Mouse (Mus musculus) C2C12 (cell line): ENCODE results near the gene Cd3eap. TPM values are rescaled to one million over a fixed set of nuclear protein-coding genes. Genes with fewer than 3 reads are reported as not detected.

Experiments
- H3K27me3 ChIP-seq: one replicate; pipeline ENCODE4 v1.6.1; 2011; ENCODE audit not compliant: control insufficient read depth, insufficient read depth, insufficient read length
- H3K36me3 ChIP-seq: one replicate; pipeline ENCODE4 v1.6.1; 2011; ENCODE audit not compliant: control insufficient read depth, insufficient read depth
- H3K4me3 ChIP-seq: one replicate; pipeline ENCODE4 v1.5.1; 2011; ENCODE audit warnings: mild to moderate bottlenecking, control low read depth; ENCODE audit not compliant: poor library complexity, insufficient read depth, severe bottlenecking
- H3K79me2 ChIP-seq: one replicate; pipeline ENCODE4 v1.6.1; 2011; ENCODE audit not compliant: control insufficient read depth, insufficient read depth
- H3K79me3 ChIP-seq: one replicate; pipeline ENCODE4 v1.6.1; 2011; ENCODE audit warnings: low read depth, control low read depth
- H3ac ChIP-seq: one replicate; pipeline ENCODE3; 2011; ENCODE audit warnings: low read depth; ENCODE audit not compliant: control insufficient read depth, insufficient read length
- CEBPB ChIP-seq: IDR thresholded peaks from one replicate; pipeline ENCODE4 v1.6.1; 2011; ENCODE audit warnings: low read depth, mild to moderate bottlenecking, control low read depth, moderate library complexity
- CTCF ChIP-seq: IDR thresholded peaks from one replicate; pipeline ENCODE4 v1.5.1; 2011; ENCODE audit not compliant: control insufficient read depth, insufficient read depth, insufficient read length
- FOSL1 ChIP-seq: IDR thresholded peaks from one replicate; pipeline ENCODE4 v1.8.0; 2011; ENCODE audit warnings: mild to moderate bottlenecking, low read length; ENCODE audit not compliant: poor library complexity, insufficient read depth, severe bottlenecking
- MAX ChIP-seq: IDR thresholded peaks from one replicate; pipeline ENCODE4 v1.6.1; 2011; ENCODE audit warnings: mild to moderate bottlenecking, control low read depth
- MYOD1 ChIP-seq: IDR thresholded peaks from one replicate; pipeline ENCODE4 v1.6.1; 2011; ENCODE audit warnings: low read depth; ENCODE audit not compliant: control insufficient read depth, insufficient read length
- MYOG ChIP-seq: IDR thresholded peaks from one replicate; pipeline ENCODE4 v1.6.1; 2011; ENCODE audit not compliant: control insufficient read depth, insufficient read length; ENCODE audit errors: extremely low read depth
- USF1 ChIP-seq: IDR thresholded peaks from one replicate; pipeline ENCODE4 v1.6.1; 2011; ENCODE audit warnings: low read depth, mild to moderate bottlenecking, control low read depth, moderate library complexity
- polyA plus RNA-seq: library from polyadenylated mRNA; unstranded; fragments of >200 nt; fragmentation: generic; extraction: Trizol; gene quantifications from one replicate; pipeline ENCODE4 v1.2.1, GENCODE M21; 2012; ENCODE audit warnings: missing spikeins

Gene Cd3eap
- polyA plus RNA-seq, 1 experiment, result 25.6 TPM

DNA sequence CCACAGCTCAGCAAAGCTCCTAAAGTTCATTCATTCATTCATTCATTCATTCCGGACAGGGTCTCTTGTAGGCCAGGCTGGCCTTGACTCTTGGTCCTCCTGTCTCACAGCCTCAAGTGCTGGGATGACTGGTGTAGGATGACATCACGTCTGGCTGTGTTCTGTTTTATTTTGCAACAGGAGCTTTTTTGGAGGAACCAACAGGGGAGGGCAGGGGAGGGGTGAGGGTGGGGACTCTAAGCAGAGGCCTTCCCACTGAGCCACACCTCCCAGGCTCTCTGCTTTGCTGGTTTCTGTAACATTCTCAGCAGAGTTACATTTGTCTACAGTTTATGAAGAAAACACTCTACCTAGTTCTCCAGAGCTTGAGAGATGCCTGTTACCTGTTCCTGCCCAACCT is 21.2 kb downstream of the Cd3eap start:
- TF ChIP-seq MYOD1 (no peak), MAX (no peak), USF1 (no peak), CEBPB (no peak), FOSL1 (no peak), MYOG (no peak), CTCF (no peak)
- H3K79me3 ChIP-seq, result peaks cover 2% of the 10 kb centered on the region

GRCm38 (mm10) chr7:19337122-19337521 is 22.2 kb downstream of the Cd3eap start:
- H3K79me3 ChIP-seq, result peaks cover 2% of the 10 kb centered on the region
- no peak overlapping the region for H3K4me3 ChIP-seq
- TF ChIP-seq MYOG, result no peak
- TF ChIP-seq MYOD1, result no peak
- no peak for TF ChIP-seq CTCF
- TF ChIP-seq USF1, result no peak
- TF ChIP-seq FOSL1, result no peak
- TF ChIP-seq CEBPB, result no peak
- TF ChIP-seq MAX, result no peak
- no peak overlapping the region for H3ac ChIP-seq
- no peaks in the 10 kb centered on the region for H3K27me3 ChIP-seq
- peaks cover 25% of the 10 kb centered on the region for H3K79me2 ChIP-seq
- no peaks in the 10 kb centered on the region for H3K36me3 ChIP-seq

More for the DNA sequence above, 21.2 kb downstream of the Cd3eap start:
- H3ac ChIP-seq, result no peak overlapping the region
- no peaks in the 10 kb centered on the region for H3K27me3 ChIP-seq
- H3K36me3 ChIP-seq, result no peaks in the 10 kb centered on the region
- peaks cover 25% of the 10 kb centered on the region for H3K79me2 ChIP-seq
- H3K4me3 ChIP-seq, result no peak overlapping the region

DNA sequence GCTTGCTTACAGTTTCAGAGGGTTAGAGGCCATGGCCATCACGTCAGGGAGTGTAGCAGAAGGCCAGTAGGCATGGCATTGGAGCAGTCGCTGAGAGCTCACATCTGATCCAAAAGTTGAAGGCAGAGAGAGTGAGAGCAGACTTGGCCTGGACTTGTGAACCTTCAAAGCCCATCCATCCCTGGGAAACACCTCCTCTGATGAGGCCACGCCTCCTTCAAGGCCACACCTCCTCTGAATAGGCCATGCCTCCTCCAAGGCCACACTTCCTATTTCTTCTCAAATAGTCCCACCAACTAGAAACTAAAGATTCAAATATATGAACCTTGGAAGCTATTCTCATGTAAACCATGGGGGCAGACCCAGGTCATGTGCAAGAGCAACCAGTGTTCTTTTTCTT is 23.7 kb downstream of the Cd3eap start:
- TF ChIP-seq MYOG, result no peak
- TF ChIP-seq MAX, result no peak
- TF ChIP-seq MYOD1, result no peak
- TF ChIP-seq CTCF, result no peak
- no peak for TF ChIP-seq USF1
- no peak for TF ChIP-seq FOSL1
- no peak for TF ChIP-seq CEBPB
- Histone ChIP-seq H3K4me3 (no peak overlapping the region), H3K36me3 (no peaks in the 10 kb centered on the region), H3K79me3 (peaks cover 2% of the 10 kb centered on the region), H3ac (no peak overlapping the region), H3K27me3 (no peaks in the 10 kb centered on the region), H3K79me2 (peaks cover 25% of the 10 kb centered on the region)

GRCm38 (mm10) chr7:19332709-19333352 is 26.5 kb downstream of the Cd3eap start:
- Histone ChIP-seq H3K36me3 (no peaks in the 10 kb centered on the region), H3K4me3 (peak overlapping the region; percentile 30), H3ac (peak overlapping the region; percentile 71), H3K27me3 (no peaks in the 10 kb centered on the region), H3K79me3 (peaks cover 2% of the 10 kb centered on the region), H3K79me2 (peaks cover 25% of the 10 kb centered on the region)
- TF ChIP-seq MAX (no peak), CTCF (no peak), USF1 (no peak), CEBPB (no peak), FOSL1 (no peak), MYOD1 (no peak), MYOG (no peak)

DNA sequence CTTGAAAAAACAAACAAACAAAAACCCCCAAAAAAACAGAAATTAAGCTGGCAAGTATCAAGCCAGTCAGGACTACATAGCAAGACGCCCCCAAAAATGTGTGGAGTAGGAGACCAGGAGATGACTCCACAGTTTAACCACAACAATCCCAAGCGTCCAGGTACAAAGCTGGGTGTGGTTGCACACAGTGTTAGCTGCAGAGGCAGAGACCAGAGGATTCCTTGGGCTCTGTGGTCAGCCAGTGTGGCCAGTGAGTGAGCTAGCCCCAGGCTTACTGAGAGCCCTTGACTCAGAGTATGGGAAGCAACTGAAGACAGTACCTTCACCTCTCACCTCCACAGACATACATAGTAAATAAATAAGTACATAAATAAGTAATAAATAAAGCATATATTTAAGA is 27.4 kb downstream of the Cd3eap start:
- Histone ChIP-seq H3K79me3 (peaks cover 2% of the 10 kb centered on the region), H3K4me3 (no peak overlapping the region), H3ac (no peak overlapping the region), H3K79me2 (peaks cover 25% of the 10 kb centered on the region), H3K36me3 (no peaks in the 10 kb centered on the region), H3K27me3 (no peaks in the 10 kb centered on the region)
- TF ChIP-seq CTCF (no peak), MAX (no peak), USF1 (no peak), CEBPB (no peak), FOSL1 (no peak), MYOG (no peak), MYOD1 (no peak)

GRCm38 (mm10) chr7:19328425-19328824 is 30.9 kb downstream of the Cd3eap start:
- Histone ChIP-seq H3K79me2 (peaks cover 2% of the 10 kb centered on the region), H3K79me3 (no peaks in the 10 kb centered on the region), H3K4me3 (no peak overlapping the region), H3K27me3 (no peaks in the 10 kb centered on the region), H3K36me3 (no peaks in the 10 kb centered on the region), H3ac (no peak overlapping the region)
- no peak for TF ChIP-seq CEBPB
- no peak for TF ChIP-seq FOSL1
- TF ChIP-seq USF1, result no peak
- TF ChIP-seq MYOG, result no peak
- TF ChIP-seq CTCF, result no peak
- no peak for TF ChIP-seq MYOD1
- no peak for TF ChIP-seq MAX
